Mouse (Mus musculus) erythroblast, adult 5-6 weeks (primary cell): ENCODE measurements around the gene Gabrb3. TPM values are rescaled to one million over a fixed set of nuclear protein-coding genes. Genes with fewer than 3 reads are reported as not detected.

Source experiments
- ATAC-seq: replicated peaks from 2 replicates; pipeline ENCODE4 v1.8.0; 2016; ENCODE audit warnings: moderate number of reproducible peaks, mild to moderate bottlenecking, moderate TSS enrichment, inconsistent platforms; ENCODE audit not compliant: poor library complexity, low FRiP score, severe bottlenecking
- total RNA-seq, 2 experiments: library from RNA; stranded (forward) in 1 of 2; stranded (reverse) in 1 of 2; fragments of 150-400 nt in 1 of 2; fragments of 200-764, 138-1000 nt in 1 of 2; gene quantifications; 2 replicates each; pipeline versions ENCODE4 v1.2.3 to v1.2.4; 2015 to 2017; ENCODE audit warnings: low replicate concordance in 2 of 2

Gabrb3 gene
- total RNA-seq (2015; ENCODE audit: low replicate concordance), result not detected in 2 replicates
- not detected in 2 replicates for total RNA-seq (2017; ENCODE audit: low replicate concordance)

- ATAC-seq, result no peak
Measured at GRCm38 (mm10) chr7:57419392-57419791, at the start of gene Gabrb3. Gene Gabrb3, plus strand, starts transcription at chr7:57419692.

- ATAC-seq, result no peak
Measured at GRCm38 (mm10) chr7:57384112-57384511, 35.4 kb upstream of the Gabrb3 start.

GRCm38 (mm10) chr7:57386517-57387340, 32.8 kb upstream of the Gabrb3 start, which contains the start of gene Gabrg3:
Gene Gabrg3, minus strand, starts transcription at chr7:57387188.
- no peak for ATAC-seq

- no peak for ATAC-seq
Measured at GRCm38 (mm10) chr7:57387341-57387654, 32.2 kb upstream of the Gabrb3 start.

DNA sequence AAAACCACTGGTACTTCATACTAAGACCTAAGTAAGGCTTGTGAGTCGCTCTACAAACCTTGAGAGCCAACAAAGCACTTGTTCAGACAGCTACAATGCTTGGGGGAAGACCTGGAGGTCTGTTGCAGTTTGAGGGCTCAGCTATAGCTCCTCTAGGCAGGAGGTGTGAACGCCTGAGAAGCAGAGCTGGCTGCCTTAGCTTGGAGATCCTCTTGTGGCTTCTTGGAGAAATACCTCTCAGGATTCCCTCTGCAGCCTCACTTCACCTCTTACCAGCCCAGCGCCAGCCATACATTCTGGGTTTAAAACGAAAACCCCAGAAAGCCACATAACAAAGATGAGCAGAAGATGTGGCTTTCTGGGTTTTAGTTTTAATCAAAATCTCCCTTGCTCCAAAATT, 29.4 kb upstream of the Gabrb3 start:
- no peak for ATAC-seq

DNA sequence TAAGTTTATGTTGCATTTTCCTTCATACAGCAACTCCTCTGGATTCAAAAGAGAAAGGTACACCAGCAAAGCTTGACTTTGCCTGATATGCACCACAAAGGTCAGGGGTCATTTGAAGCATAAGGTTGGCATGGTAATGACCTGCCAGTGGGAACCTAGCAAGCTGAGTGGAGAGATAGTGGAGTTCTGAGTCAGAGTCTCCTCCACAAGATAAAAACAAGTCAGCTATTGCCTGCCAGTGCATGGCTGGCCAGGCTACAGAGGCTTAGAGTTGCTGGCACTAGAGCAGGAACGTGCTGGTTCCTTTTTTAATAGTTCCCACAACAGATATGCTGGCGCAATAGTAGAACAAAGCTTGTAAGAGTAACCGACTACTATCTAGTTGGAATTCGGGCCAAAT, 25.9 kb upstream of the Gabrb3 start:
- no peak for ATAC-seq

DNA sequence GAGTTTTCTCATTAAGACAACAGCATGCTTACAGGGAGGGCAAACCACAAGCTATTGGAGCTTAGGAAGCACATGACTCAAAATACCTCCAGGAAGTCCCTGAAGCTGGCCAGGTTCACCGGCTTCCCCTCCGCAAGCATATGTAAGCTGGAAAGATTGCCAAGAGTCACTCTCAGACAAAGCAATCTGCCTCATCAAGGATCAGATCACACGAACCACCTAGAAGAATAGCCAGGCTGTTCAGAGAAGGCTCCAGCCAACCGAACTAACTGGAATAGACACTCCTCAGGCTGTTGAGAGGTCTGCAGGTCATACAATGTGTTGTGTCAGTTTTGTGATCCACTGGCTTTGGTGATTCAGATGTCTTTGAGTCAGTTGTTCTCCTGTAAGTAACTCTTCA, 8.3 kb upstream of the Gabrb3 start:
- ATAC-seq, result no peak

DNA sequence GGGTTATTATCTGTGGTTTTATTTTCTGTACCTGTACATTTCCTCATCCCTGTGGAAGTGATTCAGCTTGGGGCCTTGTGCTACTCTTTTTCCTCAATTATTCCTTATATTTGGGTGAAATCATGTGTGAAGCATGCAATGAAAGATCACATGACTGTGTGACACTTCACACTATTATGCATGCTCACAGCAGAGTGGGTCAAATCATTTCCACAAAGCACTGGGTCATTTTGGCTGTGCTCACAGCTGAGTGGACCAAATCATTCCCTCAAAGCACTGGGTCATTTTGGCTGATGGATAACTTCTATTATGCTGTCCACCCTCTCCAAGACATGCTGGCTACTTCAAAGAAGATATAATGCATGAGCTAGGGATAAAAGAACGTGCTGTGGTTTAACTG, 6.6 kb upstream of the Gabrb3 start:
- no peak for ATAC-seq

- ATAC-seq, result no peak
Measured at GRCm38 (mm10) chr7:57421044-57421443, 1.6 kb downstream of the Gabrb3 start.

DNA sequence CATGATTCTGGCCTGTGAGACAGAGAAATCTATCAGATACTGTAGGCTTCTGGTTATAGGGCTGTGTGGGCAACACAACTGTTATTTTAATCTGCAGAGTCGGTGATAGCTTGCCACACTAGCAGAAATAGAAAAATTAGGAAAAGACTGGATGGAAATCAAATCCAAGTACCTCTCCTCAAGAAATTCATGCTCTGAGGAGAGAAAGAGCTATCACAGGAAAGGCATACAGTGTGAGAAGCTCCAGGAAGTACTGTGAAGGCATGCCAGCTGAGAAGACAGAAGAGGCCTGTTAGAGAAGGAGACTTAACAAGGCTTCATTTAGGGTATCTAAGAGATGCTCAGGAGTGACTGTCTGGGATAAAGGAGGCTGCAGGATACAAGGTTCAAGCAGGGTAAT, 3.2 kb downstream of the Gabrb3 start:
- ATAC-seq, result no peak

- ATAC-seq, result no peak
Measured at GRCm38 (mm10) chr7:57448239-57448638, 28.7 kb downstream of the Gabrb3 start.

DNA sequence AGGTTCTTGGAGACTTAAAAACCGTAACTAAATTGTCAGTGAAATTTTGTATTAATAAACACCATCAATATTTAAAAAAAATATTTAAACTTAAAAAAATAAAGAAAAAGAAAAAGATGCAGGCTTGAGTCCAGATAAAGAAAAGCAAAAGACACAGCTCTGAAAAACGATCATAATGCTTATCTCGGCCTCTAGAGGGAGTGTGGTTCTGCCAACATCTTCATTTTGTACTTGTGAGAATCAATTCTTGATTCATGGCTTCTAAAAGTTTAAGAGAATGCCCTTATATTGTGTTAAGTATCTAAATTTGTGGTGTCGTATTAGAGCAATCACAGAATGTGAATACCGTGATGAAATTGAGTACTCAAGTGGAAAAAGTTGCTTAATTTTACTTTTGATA, 40.9 kb downstream of the Gabrb3 start:
- ATAC-seq, result no peak

DNA sequence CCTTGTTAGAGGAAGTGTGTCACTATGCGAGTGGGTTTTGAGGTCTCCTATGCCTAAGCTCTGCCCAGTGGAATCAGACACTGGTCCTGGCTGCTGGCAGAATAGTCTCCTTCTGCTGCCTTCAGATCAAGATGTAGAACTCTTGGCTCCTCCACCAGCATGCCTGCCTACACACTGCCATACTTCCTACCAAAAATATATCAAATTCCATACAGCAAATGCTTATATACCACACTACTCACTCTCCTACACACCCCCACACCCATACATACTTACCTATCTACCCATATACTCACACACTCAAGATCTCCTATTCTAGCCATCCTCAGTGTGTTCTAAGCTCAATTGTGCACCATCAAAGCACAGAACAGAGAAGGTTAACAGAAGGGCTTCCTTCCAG, 51.8 kb downstream of the Gabrb3 start:
- no peak for ATAC-seq

GRCm38 (mm10) chr7:57473811-57474525, 54.5 kb downstream of the Gabrb3 start:
- no peak for ATAC-seq

- no peak for ATAC-seq
Measured at GRCm38 (mm10) chr7:57482896-57483295, 63.4 kb downstream of the Gabrb3 start.

- ATAC-seq, result no peak
Measured at GRCm38 (mm10) chr7:57486907-57487306, 67.4 kb downstream of the Gabrb3 start.

DNA sequence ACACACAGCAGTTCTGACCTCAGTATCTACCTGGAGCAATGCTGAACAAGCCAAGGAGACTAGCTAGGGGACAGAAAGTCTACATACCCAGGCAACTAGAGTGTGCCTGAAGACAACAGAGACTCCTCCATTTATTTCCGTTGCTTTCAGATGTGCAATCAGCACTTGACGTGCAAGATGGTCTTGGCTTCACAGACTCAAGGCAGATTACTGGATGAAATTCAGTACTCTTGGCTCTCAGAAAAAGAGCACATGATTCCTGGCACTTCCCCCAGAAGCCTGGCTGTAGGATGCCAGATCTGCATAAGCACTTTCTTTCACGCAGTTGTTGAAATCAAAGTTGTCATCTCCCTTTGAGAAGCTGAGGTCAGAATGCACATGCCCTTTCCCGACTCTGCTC, 72.3 kb downstream of the Gabrb3 start:
- ATAC-seq, result no peak

DNA sequence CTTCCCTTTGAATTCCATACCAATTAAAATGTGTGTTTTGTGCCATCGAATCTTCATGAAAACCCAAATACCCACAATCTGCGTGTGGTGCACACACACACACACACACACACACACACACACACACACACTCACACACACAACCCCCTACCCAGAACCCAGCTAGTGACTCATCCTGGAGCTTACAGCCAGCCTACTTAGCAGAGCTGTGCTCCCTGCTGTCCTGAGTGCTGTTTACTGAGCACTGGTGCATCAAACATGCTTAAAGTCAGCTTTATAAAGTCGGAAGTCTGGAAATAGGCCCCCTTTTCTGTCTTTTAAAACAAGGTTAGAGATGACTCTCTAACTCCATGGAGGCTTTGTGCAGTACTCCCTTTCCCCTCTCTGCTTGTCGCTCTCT, 83.3 kb downstream of the Gabrb3 start:
- ATAC-seq, result no peak

DNA sequence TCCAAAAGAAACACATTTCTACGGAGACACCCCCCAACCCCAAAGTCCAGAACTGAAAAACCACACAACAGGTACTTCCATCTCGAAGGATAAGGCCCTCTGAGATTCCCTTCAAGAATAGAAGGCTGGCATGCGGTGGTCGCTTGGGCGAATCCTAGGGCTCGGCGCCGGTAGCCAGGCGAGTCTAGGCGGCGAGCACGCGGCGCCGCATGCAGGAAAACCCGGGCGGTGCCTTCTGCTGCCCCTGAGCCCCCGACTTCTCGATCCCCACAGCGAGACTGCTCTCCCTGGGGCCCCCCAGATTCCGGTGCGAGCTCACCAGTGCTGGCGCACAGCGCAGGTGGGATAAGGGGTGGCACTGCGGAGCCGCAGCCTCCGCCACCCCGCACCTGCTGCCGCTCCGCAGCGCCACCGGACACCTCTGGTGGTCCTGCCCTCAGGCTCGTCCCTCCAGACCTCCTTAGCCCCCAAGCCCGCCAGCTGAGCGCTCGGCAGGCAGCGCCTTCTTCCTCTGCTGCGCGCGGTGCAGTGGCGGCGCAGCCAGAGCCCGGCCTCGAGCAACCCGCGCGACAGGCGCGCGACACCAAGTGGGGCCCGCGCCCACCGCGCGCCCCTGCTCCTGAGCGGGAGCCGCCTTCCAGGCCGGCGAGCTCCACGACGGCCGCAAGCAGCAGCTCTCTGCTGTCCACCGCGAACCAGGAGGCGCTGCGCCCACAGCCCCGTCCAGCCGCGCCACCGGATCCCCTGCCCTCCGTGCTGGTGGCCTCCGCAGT, 89.6 kb downstream of the Gabrb3 start:
- no peak for ATAC-seq

- no peak for ATAC-seq
Measured at GRCm38 (mm10) chr7:57509681-57510141, 90.2 kb downstream of the Gabrb3 start, which contains the start of gene Gabra5. Gene Gabra5, minus strand, starts transcription at chr7:57510059.
